Mouse (Mus musculus) testis, postnatal 10 days (tissue): ENCODE results near the gene Timp1.
A peak's percentile ranks its signal among the peaks of the same experiment; 100 is the strongest.

Source experiments
- DNase-seq: peaks from one replicate; pipeline ENCODE4 v3.0.0; 2021; ENCODE audit warnings: low spot score

Timp1 gene

DNA sequence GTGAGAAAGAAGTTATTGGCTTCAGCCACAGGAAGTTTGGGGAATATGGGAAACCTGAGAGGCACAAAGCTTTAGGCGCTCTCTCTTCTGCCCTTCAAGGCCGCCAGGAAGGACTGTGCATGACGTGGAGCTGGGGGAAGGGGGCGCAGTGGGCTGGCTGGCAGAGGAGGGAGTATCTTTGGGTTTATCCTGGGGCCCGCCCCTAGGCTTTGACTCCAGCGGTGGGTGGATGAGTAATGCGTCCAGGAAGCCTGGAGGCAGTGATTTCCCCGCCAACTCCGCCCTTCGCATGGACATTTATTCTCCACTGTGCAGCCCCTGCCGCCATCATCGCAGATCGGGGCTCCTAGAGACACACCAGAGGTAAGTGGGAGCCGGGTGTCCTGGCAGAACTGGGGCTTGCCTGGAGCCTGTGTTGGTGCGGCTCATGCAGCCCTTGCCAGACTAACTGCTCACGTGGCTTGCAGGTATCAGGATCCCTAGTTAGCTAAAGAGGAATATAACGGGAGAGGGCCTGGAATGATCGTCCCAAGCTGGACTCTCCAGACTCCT lies at the start of gene Timp1:
Timp1 (plus strand) TSS at position 205 of the 552 bp plus-strand sequence.
- peak; percentile 67 for DNase-seq

- DNase-seq, result peak; percentile 57
These were observed 41.0 kb upstream of the Timp1 start for GRCm38 (mm10) chrX:20828934-20829333.

DNA sequence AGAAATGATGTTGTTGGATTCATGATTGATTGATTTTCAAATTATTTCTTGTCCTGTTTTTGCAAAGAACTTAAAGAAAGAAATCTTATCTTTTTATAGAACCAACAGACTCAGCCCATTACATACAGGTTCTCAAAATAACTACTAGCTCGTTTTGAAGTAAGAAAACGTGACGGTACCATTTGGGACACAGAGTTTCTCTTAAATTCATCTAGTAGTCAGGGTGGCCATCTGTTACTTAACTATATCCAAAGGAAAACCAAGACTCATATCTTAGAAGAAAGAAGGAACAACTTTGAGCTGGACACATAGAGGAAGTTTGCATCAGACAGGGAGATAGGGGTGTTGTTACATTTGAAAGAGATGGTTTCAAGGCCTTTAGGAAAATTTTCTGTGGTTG lies 22.7 kb upstream of the Timp1 start:
- no peak for DNase-seq

DNA sequence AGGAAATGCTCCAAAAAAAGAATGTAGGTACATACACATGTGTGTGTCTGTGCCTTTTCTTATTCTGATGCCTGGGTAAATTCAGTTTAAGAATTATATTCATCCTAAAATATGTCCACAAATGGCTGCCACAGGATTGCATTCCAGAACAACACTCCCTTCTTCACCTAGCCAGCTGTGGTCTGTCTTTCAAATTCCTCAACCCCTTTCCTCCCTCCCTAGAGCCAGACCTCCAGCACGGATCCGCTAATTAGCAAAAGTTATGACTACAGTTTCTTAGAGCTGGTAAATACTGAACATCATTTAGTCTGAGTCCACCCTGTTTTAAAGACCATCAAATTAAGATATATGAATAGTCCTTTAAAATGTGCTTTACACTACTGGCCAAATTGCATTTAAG lies 22.1 kb upstream of the Timp1 start:
- no peak for DNase-seq

GRCm38 (mm10) chrX:20848256-20848984 lies 21.5 kb upstream of the Timp1 start:
- DNase-seq, result peak; percentile 78

GRCm38 (mm10) chrX:20853794-20854193 lies 16.2 kb upstream of the Timp1 start:
- no peak for DNase-seq

DNA sequence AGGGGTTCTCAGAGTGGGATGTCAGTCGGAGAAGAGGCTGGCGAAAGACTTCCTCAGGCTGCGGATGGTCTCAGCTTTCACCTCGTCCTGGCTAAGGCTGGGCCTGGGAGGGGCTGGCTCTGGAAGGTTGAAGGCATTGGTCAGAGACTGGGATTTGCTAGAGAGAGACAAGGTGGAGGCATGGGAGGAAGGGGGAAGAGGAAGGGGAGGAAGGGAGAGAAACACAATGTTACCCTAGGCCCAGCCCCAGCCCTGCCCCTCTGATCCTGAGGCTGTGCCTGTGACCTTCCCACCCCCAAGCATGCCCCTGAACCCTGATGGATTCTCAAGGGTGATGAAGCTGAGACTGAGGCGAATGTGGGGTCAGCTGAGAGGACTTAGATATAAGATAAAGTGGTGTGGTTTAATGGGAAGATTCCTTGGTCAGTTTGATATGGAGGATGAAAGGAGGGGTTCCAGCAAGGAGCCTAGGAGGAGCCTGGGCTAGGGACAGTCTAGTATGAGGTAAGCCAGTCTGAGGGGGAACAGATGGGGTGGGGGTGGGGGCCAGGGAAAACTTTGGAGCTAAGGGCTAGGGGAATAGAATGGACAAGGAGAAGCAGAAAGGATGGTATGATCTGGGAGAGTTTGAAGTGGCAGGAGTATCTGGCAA lies 8.4 kb upstream of the Timp1 start:
- no peak for DNase-seq

DNA sequence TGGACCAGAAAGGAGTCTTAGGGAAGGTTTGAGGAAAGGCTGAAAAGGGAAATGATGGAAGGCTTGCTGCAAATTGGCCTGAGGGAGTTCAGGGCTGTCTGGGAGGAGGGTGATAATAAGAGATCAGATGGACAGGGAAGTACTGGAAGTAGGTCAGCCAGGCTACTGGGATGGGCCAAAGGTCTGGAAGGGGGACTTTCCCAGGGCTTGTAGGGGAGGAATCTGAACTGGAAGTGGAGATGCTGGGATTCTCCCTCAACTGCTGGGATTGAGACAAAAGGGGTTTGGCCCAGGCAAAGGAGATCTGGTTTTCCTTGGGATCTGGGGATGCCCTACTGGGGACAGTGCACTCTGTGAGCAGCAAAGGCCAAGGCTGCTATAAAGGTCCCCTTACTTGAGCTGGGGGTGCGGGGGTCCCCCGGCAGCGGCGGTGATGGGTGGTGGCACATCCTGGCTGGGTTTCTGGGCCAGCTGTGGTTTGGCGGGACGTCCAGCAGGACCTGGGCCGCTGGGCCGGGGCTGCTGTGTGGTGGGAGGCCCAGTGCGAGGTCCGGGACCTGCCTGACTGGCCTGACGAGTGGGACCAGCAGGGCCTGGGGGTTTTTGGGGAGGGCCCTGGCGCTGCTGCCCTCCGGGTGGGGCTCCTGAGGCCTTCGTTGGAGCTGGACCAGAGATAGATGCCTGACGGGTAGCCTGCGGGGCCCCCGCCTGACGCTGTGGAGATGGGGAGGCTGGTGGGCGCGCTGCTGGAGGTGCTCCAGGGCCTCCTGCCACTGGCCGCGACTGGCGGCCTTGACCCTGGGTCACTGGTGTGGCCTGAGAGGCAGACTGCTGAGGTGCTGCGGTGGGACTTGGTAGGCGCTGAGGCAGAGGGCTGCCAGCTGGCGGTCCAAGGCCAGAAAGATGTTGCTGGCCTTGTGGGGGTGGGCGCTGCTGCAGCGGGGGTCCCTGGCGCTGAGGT lies 7.6 kb upstream of the Timp1 start:
- peak; percentile 64 for DNase-seq

GRCm38 (mm10) chrX:20863161-20864101 lies 6.5 kb upstream of the Timp1 start:
- DNase-seq, result no peak

GRCm38 (mm10) chrX:20868091-20868490 lies 1.9 kb upstream of the Timp1 start:
- no peak for DNase-seq

DNA sequence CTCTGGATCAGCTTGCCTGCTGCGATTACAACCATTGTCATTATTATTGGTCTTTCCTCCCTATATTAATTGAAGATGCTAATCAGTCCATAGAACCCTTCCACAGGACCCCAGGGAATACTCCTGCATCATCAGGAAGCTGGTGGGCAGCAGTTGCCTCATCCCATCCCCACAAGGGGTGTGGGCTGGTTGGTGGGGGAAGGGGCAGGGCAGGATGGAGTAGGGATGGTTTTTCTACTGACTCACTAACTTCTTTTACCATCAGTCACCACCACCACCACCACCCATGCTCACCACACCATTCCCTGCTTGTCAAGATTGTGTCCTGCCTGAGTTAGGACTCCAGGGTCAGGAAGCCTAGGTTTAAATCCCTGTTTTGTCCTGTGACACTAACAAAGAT lies 763 bp upstream of the Timp1 start:
- no peak for DNase-seq

DNA sequence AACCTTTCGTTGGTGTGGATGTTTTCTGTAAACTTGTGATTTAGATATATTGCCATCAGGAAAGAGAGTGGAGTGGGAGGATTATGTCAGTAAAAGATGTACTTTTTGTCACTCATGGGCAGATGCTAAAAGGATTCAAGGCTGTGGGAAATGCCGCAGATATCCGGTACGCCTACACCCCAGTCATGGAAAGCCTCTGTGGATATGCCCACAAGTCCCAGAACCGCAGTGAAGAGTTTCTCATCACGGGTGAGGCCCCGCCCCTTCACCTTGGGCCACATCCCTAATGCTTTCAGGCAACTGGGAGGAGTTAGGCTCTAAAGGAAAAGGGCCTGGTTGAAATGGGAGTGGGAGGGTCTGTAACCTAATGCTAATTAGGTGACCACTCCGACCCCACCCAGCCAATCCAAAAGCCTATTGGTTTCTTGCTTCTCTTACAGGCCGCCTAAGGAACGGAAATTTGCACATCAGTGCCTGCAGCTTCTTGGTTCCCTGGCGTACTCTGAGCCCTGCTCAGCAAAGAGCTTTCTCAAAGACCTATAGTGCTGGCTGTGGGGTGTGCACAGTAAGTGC lies 3.0 kb downstream of the Timp1 start:
- no peak for DNase-seq

GRCm38 (mm10) chrX:20875241-20875640 lies 5.3 kb downstream of the Timp1 start:
- no peak for DNase-seq

DNA sequence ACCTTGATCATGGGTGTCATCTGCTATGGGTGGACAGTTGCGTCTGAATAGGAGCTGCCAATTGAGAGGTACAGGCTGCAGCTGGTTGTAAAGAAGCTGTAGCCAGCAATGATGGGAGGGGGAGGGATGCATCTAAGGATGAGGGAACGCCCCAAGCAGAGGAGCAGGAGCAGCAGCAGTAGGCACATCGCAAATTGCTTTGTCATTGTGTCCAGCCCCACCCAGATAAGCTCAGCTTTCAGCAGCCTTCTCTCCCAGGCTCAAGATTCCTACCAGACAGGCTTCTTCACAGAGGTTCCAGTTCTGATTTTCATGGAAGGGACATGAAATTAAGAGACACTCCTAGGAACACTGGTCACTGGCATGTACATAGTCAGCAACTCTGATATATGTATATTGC lies 40.1 kb downstream of the Timp1 start:
- no peak for DNase-seq

DNA sequence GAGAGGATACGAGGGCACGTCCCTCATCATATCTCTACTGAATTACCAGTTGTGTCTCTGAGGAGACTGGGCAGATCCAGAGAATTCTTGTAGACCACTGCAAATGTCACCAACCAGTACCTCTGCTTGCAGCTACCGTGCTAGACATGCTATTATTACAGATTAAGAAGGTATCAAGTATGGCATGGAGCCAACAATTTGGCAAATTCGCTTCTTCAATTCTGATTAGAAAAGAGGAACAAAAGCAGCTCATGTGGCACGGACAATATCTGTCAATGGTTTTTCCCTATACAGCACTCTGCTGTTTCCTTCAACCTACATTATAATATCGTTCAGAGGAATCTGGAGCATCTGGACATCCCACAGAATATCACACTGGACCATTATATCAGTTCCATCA lies 43.8 kb downstream of the Timp1 start:
- no peak for DNase-seq

- no peak for DNase-seq
These were observed 45.1 kb downstream of the Timp1 start for GRCm38 (mm10) chrX:20915075-20915474.

DNA sequence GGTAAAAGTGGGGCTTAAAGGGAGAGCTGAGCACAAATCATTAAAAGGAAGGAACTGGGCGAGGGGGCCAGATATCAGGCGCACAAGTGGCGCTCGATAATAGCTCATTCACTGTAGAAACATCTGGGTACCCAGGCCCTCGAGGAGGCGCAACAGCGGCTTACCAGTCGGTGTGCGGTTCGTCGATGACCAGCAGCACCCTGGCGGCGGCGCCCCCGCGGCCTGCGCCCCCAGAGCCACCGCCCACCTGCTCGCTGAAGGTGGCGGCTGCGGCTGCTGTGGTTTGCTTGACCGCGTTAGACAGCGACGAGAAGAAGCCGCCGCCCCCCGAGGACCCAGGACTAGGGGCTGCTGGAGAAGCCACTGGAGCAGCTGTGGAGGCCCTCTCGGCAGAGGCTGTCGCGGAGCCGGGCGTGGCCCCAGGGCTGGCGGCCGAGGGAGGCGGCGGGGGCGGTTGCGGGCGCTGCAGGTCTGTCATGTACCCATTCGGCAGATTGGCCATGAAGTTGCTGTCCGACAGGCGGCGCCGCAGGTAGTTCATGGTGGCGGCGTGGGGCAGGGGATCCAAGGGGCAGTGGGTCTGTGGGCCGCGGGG lies 50.4 kb downstream of the Timp1 start:
- no peak for DNase-seq

DNA sequence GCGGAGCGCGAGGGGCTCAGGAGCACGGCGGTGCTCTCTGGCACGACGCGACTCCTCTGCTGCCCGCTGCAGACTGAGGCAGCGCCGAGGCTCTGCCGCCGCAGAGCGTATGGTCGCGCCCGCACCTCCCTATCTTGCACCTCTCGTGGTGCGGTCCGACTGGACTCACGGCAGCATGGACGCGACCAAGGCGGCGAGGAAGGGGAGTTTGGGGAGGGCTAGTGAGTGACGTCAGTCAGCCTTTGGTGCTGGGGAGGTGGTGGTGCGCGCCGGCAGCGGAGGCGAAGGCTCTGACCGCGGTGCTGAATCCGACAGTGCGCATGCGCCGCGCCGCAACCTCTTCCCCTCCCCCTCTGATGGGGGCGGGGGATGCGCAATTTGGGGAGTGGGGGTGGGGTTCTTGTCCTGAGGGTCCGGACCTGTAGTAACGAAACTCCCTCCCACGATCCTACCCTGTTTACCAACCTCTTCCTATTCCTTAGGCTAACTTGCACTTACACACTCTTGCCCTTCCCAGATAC lies 50.9 kb downstream of the Timp1 start, which contains the start of gene Syn1:
Syn1 (minus strand) TSS at position 161 of the 521 bp plus-strand sequence.
- DNase-seq, result peak; percentile 76

GRCm38 (mm10) chrX:20921366-20921765 lies 51.4 kb downstream of the Timp1 start:
- DNase-seq, result no peak

- no peak for DNase-seq
These were observed 53.5 kb downstream of the Timp1 start for GRCm38 (mm10) chrX:20923506-20923905.
